Mouse (Mus musculus) brain, adult 2 months (tissue): ENCODE measurements around the gene Rab3a.

Experiments used
- DNase-seq: peaks from one replicate; pipeline ENCODE4 v3.0.0; 2011; ENCODE audit warnings: low read depth, low spot score

Gene Rab3a

GRCm38 (mm10) chr8:70758616-70759561 lies 4.4 kb downstream of the Rab3a start:
- peak; percentile 35 for DNase-seq

- no peak for DNase-seq
Observed at GRCm38 (mm10) chr8:70760350-70760749, 5.9 kb downstream of the Rab3a start.

GRCm38 (mm10) chr8:70760775-70761406 lies 6.4 kb downstream of the Rab3a start, which contains the start of gene Mpv17l2:
TSS of gene Mpv17l2 (minus strand) at chr8:70760946.
- peak; percentile 100 for DNase-seq

GRCm38 (mm10) chr8:70762118-70762517 lies 7.6 kb downstream of the Rab3a start:
- DNase-seq: no peak

GRCm38 (mm10) chr8:70763354-70763753 lies 8.9 kb downstream of the Rab3a start:
- no peak for DNase-seq

GRCm38 (mm10) chr8:70764026-70764425 lies 9.5 kb downstream of the Rab3a start:
- DNase-seq: no peak

GRCm38 (mm10) chr8:70764676-70765075 lies 10.2 kb downstream of the Rab3a start:
- DNase-seq: no peak

- DNase-seq: no peak
Observed at GRCm38 (mm10) chr8:70765329-70765728, 10.8 kb downstream of the Rab3a start.

GRCm38 (mm10) chr8:70765838-70766570 lies 11.5 kb downstream of the Rab3a start:
- no peak for DNase-seq

GRCm38 (mm10) chr8:70766571-70767440 lies 12.3 kb downstream of the Rab3a start:
- DNase-seq: peak; percentile 71

GRCm38 (mm10) chr8:70767503-70767902 lies 13.0 kb downstream of the Rab3a start:
- DNase-seq: no peak

- no peak for DNase-seq
Observed at GRCm38 (mm10) chr8:70768231-70768776, 13.8 kb downstream of the Rab3a start.

GRCm38 (mm10) chr8:70768956-70769355 lies 14.5 kb downstream of the Rab3a start:
- DNase-seq: no peak

- DNase-seq: peak; percentile 97
Observed at GRCm38 (mm10) chr8:70769359-70769758, 14.9 kb downstream of the Rab3a start.

- DNase-seq: no peak
Observed at GRCm38 (mm10) chr8:70769858-70770257, 15.4 kb downstream of the Rab3a start.

- no peak for DNase-seq
Observed at GRCm38 (mm10) chr8:70770748-70771147, 16.3 kb downstream of the Rab3a start.

- no peak for DNase-seq
Observed at GRCm38 (mm10) chr8:70771217-70771616, 16.7 kb downstream of the Rab3a start.

- no peak for DNase-seq
Observed at GRCm38 (mm10) chr8:70772075-70772474, 17.6 kb downstream of the Rab3a start.

GRCm38 (mm10) chr8:70772890-70773289 lies 18.4 kb downstream of the Rab3a start:
- DNase-seq: no peak

GRCm38 (mm10) chr8:70773410-70773809 lies 18.9 kb downstream of the Rab3a start:
- DNase-seq: peak; percentile 91

- peak; percentile 94 for DNase-seq
Observed at GRCm38 (mm10) chr8:70773833-70774232, 19.4 kb downstream of the Rab3a start.
